Mouse (Mus musculus) CD4-positive helper T cell, adult 2 months (primary cell): ENCODE data around the gene Zfp518a.

Experiments used
- DNase-seq: peaks from one replicate; pipeline ENCODE4 v3.0.0-alpha.2; 2012; ENCODE audit warnings: low read depth, missing footprints, low spot score

The Zfp518a gene

GRCm38 (mm10) chr19:40894519-40895392 is at the start of gene Zfp518a:
Gene Zfp518a (plus strand): TSS chr19:40894705.
- DNase-seq: peak; percentile 97

- no peak for DNase-seq
These were observed 49.8 kb upstream of the Zfp518a start for GRCm38 (mm10) chr19:40844731-40845130.

GRCm38 (mm10) chr19:40849391-40849790 is 45.1 kb upstream of the Zfp518a start:
- DNase-seq: no peak

- no peak for DNase-seq
These were observed 35.0 kb upstream of the Zfp518a start for GRCm38 (mm10) chr19:40859555-40859954.

DNA sequence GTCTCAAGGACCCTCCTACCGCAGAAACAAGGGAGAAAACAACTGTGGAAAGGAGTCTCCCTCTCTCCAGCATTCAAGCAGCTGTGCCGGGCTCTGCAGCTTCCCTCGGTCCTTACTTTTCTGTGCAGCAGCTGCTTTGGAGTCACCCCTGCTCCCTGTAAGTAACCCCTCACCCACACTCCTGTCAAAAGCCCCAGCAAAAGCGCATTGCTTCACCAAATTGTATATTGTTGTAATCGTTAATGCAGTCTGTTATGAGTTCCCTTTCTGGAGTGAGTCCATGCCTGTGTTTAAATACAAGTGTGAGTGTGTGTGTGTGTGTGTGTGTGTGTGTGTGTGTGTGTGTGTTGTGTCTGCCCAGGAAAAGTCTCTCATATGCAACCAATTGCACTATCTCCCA is 26.2 kb upstream of the Zfp518a start:
- no peak for DNase-seq

DNA sequence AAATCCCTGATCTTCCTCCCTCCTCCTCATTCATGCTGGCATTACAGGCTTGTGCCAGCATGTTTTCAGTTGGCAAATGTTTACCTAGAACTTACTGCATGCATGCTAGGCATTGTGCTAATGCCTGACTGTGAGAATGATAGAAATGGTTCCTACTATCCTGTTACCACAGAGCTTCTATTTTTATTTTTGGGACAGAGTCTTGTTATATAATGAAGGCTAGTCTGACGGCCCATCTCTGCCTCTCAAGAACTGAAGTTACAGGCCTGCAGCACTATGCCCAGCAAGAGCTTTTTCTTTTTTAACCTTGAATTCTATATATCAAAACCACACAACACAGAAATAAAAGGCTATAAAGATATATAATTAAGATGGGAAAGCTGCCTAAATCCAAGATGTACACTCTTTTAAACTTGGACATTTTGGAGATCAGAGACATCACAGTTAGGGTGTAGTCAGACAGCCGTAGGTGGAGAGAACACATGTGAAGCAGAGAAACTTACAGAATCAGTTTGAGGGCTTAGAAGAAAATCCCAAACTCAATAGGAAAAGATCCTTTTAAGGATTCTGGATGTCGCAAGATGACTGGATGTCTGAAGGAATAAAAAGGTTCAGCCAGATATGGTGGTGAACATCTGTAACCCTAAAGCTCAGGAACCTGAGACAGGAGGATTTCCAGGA is 24.9 kb upstream of the Zfp518a start:
- DNase-seq: no peak

DNA sequence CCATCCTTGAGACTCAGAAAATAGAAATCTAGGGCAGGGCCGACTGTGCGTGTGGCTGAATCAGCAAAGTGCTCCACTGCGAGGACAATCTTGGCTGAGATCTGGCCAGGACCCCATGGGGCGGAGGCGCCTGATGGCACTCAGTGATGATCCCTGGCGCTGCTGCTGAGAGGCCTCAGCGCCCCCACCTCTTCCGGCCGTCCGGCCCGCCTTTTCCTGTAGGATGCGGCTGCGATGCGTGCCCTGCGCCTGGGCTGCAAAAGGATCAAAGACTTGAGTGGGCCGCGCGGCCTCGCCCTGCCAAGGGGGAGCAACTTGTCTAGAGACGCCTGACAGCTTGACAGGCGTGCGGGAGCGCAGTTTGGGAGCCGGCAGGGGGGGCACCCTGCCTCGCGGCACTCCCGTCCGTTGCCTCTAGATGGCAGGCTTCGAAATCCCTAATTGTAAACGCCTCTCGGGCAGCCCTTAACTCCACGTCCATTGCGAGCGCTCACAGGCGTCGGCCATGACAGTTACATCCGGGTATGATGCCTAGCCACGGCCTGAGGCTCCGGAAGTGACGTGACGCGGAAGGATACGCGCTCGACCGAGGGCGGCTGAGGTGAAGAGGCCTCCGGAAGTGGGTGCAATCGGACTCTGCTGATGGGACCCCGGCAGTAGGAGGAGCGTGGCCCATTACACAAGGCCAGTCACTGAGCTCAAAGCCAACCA is 21.4 kb upstream of the Zfp518a start:
- peak; percentile 86 for DNase-seq

GRCm38 (mm10) chr19:40881700-40882099 is 12.8 kb upstream of the Zfp518a start:
- no peak for DNase-seq

GRCm38 (mm10) chr19:40888887-40889286 is 5.6 kb upstream of the Zfp518a start:
- no peak for DNase-seq

GRCm38 (mm10) chr19:40894071-40894506 is 416 bp upstream of the Zfp518a start:
- no peak for DNase-seq

DNA sequence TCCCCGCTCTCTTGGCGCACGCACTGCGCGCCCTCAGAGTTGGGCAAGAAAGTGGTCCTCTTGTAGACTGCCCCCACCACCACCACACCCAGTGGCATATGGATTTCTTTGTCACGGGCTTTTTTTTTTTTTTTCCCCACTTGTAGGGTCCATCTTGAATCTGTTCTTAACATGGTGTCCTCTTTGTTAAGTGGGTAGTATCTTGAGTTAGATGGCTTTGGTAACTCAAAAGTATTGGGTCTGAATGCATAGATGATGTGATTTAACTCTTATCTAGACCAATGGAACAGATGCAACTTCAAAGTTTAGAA is 843 bp downstream of the Zfp518a start:
- DNase-seq: no peak

GRCm38 (mm10) chr19:40931581-40932369 is 37.3 kb downstream of the Zfp518a start:
- DNase-seq: no peak

- DNase-seq: no peak
These were observed 40.9 kb downstream of the Zfp518a start for GRCm38 (mm10) chr19:40935376-40935775.

DNA sequence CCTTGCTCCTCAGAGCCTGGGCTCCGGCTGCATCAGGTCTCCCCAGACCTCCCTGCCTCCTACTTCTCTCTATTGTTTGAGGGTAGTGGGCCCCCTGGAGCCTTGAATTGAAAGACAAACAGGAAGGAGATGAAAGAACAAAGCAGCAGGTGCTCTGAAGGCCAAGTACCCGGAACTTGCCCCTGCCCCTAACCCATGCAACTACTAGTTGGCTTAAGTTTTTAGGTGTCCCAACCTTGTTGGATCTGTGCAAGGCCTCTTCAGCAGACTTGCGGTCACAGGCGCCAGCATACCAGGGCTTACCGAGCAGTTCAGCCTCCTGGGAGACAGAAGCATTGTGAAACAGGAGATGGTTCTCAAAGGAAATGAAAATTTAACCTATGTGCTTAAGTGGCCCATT is 41.5 kb downstream of the Zfp518a start:
- peak; percentile 5 for DNase-seq

DNA sequence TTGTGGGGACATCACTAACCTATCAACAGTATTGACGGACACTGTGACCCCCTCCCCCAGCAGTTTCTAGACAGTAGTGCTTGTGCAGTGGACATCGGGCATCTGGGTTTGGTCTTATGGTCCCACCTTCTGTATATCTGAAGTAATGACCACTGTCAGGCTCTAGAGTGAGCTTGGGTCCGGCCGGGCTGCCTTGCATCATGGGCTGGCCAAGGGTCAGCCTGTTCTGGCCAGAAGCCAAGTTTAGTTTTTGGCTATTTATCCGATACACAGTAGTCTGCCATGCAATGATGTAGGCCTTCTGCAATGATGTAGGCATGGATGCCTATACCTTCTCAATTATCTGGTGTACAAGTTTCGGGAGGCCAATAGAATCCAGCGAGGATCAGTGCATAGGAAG is 49.0 kb downstream of the Zfp518a start:
- DNase-seq: no peak

DNA sequence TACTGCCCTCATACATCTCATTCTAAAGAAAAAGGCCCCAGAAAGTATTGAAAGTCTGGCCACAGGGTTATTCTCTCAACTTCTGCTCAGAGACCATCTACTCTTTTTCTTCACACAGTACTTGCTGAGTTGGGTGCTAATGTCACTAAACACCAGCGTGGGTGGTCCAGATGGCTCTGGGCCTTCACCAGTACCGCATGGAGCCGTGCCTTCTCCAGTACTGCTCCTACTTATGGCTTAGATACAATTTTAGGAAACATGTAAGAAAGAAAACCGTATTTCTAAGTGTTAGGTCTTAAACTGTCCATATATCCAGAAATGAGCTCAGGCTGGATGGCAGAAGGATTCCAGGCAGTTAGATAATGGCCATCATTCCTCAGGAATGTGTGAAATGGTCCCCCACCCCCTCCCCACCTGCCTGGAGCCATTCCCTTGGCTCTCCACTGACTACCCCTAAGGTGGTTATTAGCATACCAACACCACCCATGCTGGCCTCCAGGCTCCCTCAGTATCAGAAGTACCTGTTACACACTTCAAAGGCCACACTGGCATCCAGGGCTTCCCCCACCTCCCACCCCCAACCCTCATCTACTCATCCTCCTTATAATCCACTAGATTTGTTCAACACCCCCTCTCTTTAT is 52.6 kb downstream of the Zfp518a start:
- DNase-seq: no peak

GRCm38 (mm10) chr19:40958981-40959380 is 64.5 kb downstream of the Zfp518a start:
- DNase-seq: no peak

- DNase-seq: peak; percentile 49
These were observed 68.5 kb downstream of the Zfp518a start for GRCm38 (mm10) chr19:40962988-40963387.

- DNase-seq: no peak
These were observed 69.9 kb downstream of the Zfp518a start for GRCm38 (mm10) chr19:40964367-40964891.

DNA sequence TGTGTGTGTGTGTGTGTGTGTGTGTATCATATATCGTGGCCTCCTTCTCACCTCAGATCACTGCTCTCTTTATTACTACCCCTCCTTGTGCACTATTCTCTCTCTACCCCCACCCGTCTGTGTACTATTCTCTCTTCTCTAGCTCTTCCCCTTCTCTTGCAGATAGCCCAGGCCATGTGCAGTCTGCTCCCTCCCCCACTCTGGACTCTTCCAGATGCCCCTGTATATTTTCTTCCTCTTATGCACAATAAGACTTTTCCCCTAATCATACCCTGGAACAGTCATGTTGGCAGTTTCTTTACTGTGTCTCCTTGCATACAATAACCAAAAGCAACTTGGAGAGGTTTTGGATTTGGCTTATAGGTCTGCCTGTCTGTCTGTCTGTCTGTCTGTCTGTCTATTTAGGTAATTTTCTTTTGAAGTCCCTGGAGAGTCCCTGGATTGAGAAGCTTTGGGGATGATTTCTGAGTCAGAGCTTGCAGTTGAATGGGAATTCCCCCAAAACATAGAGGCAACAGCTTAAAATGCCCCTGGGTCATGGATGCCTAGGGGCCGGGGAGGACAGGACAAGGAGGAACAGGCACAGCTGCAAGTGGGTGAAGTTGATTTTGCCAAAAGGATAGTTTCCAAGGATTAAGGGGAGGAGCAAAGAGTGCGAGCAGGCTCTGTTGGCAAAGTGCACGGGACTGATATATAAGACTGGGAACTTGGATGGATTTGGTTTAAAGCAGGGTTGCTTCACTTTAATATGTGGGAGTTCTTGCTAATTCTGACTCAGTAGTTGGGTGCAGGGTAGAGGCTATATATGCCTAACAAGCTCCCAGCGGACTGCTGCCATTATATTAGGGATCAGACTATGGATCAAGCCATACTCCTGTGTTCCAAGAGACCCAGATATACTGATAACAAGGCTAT is 70.7 kb downstream of the Zfp518a start:
- no peak for DNase-seq
